Mouse (Mus musculus): ENCODE data around the gene Hspb8.

The Hspb8 gene

DNA sequence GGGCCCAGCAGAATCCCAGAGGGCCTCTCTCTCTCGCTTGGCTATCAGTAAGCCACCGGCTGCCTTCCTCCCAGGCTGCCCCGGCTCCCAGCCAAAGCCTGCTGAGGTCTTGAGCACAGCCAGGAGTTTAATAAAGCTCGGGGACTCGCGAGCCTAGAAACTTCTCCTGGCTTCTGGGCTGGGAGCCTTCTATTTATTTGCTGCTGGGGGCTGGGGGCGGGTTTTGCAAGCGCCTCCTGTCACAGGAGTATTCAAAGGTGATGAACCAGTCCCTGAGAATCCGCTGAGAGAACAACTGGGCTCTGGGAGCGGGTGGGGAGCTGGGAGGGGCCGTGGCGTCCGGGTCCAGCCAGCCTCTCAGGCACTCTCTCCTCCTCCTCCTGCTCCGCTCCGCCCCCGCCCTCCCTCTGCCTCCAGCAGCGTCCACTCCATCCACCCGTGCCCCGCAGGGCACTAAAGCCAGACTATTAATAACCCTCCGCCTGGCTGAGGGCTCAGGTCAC lies at the start of gene Hspb8:
Gene Hspb8 (minus strand): TSS at position 166 of the 503 bp plus-strand sequence.
- no peak for DNase-seq (ENCODE audit: extremely low spot score, low read depth, low spot score)

DNA sequence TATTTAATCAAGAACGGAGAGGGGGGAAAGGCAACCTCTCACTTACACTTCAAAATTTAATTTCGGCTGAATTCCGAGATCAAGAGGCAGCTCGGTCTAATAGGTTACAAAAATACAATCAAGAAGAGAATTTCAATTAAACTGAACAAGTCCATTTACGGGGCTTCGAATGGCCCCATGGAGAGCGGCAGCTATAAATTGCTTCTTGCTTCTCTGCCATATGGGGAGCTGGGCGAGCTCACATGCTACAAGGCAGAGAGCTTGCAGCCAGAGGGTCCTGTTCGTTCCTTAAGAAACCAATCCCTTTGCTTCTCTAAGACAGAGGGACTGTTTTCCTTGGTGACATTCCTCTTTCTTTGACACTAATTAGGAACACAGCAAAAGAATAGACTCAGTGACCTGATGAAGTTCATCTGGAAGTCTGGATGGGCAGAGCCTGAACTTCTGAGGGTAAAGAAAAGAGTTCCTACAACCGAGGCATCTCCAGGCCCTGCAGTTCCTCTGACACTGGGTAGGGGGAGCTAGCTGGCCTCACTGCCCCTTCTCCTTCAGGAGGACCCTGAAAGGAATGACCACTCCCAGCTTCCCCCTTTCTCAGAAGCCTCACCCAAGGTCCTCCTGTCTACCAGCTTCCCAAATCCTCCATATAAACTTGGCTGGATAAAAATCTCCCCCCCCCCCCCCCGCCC lies 38.8 kb upstream of the Hspb8 start:
- DNase-seq (ENCODE audit: extremely low spot score, low read depth, low spot score) = no peak

DNA sequence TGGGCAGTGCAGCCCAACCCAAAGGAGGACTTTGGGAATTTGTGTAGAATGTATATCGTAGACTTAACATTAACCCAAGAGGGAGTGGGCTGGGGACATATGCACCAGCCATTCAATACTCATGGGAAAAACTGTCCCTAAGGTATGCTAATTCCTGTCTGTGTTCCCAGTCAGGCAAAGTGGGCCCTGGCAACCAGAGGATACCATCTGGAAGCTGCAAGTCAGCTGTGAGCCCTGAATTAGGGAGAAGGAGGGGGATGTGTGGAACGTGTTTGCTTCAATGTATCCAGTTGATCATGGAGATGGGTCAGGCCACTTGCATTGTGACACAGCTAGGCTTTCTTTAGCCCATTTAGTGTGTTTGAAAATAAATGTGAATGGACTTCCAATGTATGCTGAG lies 37.3 kb upstream of the Hspb8 start:
- DNase-seq (ENCODE audit: extremely low spot score, low read depth, low spot score) = no peak

DNA sequence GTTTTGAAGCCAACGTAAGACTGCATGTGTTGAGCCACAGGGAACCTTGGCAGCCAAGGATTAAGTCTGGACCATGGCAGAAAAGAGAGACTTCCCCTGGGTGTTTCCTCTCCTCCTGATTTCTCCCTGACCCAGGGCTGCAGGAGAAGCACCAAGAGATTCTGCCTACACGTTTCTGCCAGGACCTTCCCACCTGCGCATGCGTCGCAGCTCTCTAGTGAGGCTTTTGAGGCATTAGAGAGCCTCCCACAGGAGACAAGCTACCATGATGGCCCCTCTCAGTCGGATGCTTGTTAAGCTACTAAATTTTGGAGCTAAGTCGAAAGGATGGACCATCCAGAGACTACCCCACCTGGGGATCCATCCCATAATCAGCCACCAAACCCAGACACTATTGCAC lies 35.1 kb upstream of the Hspb8 start:
- DNase-seq (ENCODE audit: extremely low spot score, low read depth, low spot score) = no peak

DNA sequence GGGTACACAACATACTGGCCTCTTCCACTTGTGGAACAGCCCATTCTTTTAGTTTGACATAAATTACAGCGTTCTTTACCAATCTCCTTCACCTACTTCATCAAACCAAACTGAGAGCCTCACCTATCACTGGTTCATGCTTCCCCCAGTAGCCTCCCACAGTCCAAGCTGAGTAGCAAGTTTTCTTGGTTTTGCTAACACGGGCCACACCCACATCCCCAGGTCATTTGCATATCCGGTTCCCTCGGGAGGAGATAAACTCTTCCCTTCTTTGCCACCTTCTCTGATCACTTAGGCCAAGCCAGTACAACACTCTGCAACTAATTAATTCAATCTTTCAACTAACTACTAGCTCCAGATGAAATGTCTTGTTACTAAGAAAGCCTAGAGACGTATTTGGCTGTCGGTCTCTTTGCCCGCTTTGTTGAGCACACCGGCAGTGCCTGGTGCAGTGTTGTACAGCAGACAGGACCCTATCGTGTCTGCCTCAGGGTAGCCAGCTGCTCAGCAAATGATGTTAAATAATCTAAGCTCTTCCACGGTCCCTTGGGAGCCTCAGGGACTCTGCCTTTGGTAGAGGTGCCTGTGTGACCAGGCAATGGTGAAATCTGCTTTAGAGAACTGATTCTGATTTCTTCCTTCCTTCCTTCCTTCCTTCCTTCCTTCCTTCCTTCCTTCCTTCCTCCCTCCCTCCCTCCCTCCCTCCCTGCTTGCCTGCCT lies 34.3 kb upstream of the Hspb8 start:
- DNase-seq (ENCODE audit: extremely low spot score, low read depth, low spot score) = no peak

- no peak for DNase-seq (ENCODE audit: extremely low spot score, low read depth, low spot score)
These were observed 30.8 kb upstream of the Hspb8 start for GRCm38 (mm10) chr5:116453401-116453851.

DNA sequence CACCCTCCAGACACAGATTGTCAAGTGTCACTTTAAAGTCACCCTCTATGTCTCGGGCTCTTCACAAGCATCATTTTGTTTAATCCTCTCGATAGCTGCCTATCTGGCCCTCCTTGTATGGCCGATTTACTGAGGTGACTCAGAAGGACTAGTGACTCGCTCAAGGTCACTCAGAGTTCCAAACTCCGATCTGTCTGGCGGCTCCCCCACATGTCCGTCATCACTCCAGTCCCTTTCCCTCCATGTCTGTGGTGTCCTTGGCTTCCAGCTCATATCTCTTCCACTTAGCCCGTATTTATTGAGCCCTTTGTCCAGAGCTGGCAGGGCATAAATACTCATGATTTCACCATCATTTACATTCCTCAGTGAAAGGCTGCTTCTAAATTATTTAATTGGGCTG lies 28.2 kb upstream of the Hspb8 start:
- DNase-seq (ENCODE audit: extremely low spot score, low read depth, low spot score) = no peak

- no peak for DNase-seq (ENCODE audit: extremely low spot score, low read depth, low spot score)
These were observed 27.0 kb upstream of the Hspb8 start for GRCm38 (mm10) chr5:116449522-116450225.

GRCm38 (mm10) chr5:116448409-116449191 lies 25.9 kb upstream of the Hspb8 start:
- no peak for DNase-seq (ENCODE audit: extremely low spot score, low read depth, low spot score)

- no peak for DNase-seq (ENCODE audit: extremely low spot score, low read depth, low spot score)
These were observed 25.2 kb upstream of the Hspb8 start for GRCm38 (mm10) chr5:116447821-116448350.

DNA sequence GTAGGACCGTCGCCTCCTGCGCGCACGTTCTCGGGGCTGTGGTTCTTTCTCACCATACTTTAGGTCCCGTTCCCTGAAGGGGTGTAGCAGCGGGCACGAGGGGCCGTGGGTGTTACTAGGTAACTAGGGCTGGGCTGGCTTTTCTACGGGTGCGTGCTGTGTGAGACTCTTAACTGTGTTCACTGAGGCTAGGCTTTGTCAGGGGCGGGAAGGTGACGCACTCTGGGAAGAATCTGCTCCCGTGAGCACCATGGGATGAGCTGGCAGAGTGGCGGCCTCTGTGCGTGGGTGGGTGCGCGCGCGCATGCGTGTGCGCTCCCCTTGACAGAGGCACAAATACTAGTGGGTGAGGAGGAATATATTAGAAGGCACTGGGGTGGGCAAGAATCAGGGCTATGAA lies 23.9 kb upstream of the Hspb8 start:
- no peak for DNase-seq (ENCODE audit: extremely low spot score, low read depth, low spot score)

DNA sequence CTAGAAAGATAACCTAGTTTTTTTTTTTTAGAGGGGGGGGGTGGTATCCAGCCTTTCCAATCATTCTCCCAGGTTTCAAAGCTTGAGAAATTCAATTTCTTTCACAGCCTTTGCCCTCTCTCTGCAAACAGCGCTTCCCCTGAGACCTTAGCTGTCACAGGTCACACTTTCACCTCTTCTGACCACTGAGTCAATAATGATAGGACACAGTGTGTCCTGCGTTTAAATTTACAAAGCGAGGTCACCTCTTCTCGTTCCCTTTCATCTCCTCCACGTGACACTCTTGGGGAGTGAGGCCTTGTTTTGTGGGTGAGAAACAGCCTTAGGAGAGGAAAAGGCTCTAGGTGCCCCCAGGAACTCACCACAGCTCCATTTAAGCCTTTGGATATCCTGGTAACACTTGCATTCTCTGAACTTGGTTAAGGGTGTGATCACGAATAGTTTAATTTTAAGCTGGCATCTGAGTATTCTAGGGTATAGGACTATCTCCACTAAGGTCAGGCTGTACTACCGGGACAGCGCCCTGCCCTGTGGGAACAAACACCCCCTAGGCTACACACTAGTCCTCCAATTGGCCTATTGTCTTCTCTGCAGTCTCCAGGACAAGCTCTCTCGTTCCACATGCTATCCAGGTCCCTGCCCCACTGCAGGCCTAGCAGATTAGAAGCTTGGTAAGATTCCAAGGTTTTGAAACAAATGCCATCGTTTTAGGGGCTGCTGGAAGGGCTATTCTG lies 23.1 kb upstream of the Hspb8 start:
- DNase-seq (ENCODE audit: extremely low spot score, low read depth, low spot score) = no peak

GRCm38 (mm10) chr5:116444517-116444916 lies 21.9 kb upstream of the Hspb8 start:
- no peak for DNase-seq (ENCODE audit: extremely low spot score, low read depth, low spot score)

DNA sequence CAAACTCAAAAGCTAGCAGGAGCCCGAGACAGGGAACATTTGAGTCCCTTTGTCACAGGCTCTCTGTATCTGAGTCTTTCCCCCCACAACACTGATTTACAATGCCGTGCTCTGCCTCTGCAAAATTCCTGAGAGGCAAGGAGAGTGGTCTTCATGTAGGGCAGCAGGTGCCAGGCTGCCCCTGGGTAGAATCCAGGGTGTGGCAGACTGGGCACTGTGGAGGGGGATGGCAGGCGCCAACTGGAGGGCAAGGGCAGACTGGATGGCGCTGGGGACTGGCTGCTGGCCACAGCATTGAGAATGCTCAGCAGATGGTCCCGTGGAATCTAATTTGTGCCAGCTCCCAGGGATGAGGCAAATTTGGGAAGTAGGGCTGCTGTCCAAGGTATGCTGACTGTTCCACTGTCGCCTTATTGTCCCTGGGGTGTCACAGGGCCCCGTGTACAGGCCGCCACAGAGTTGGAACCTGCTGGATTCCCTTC lies 20.8 kb upstream of the Hspb8 start:
- no peak for DNase-seq (ENCODE audit: extremely low spot score, low read depth, low spot score)

GRCm38 (mm10) chr5:116442697-116443458 lies 20.2 kb upstream of the Hspb8 start:
- no peak for DNase-seq (ENCODE audit: extremely low spot score, low read depth, low spot score)

- no peak for DNase-seq (ENCODE audit: extremely low spot score, low read depth, low spot score)
These were observed 17.6 kb upstream of the Hspb8 start for GRCm38 (mm10) chr5:116440251-116440650.

- no peak for DNase-seq (ENCODE audit: extremely low spot score, low read depth, low spot score)
These were observed 15.7 kb upstream of the Hspb8 start for GRCm38 (mm10) chr5:116438328-116438727.

- DNase-seq (ENCODE audit: extremely low spot score, low read depth, low spot score) = no peak
These were observed 13.5 kb upstream of the Hspb8 start for GRCm38 (mm10) chr5:116436117-116436516.
